Mouse (Mus musculus) left cerebral cortex, postnatal 36 days (tissue): ENCODE measurements around the gene Wars2. TPM values are rescaled to one million over a fixed set of nuclear protein-coding genes. Genes with fewer than 3 reads are reported as not detected.
A peak's percentile ranks its signal among the peaks of the same experiment; 100 is the strongest.

Source experiments
- DNase-seq, 2 experiments: peaks; one replicate each; pipeline ENCODE4 v3.0.0; 2021 to 2022; ENCODE audit warnings: low spot score in 2 of 2, mixed read lengths in 1 of 2
- intact Hi-C: fragments of 180-260 bp; cut with DNase I; formaldehyde crosslinking; loops from one replicate; pipeline ENCODE4 v1.15.1; 2025
- total RNA-seq, 2 experiments: library from RNA; stranded (reverse); gene quantifications; 2 replicates each; pipeline ENCODE4 v1.2.3; 2021

Gene Wars2
- 1 to 10 TPM; 6.4 to 8.6 TPM for total RNA-seq

DNA sequence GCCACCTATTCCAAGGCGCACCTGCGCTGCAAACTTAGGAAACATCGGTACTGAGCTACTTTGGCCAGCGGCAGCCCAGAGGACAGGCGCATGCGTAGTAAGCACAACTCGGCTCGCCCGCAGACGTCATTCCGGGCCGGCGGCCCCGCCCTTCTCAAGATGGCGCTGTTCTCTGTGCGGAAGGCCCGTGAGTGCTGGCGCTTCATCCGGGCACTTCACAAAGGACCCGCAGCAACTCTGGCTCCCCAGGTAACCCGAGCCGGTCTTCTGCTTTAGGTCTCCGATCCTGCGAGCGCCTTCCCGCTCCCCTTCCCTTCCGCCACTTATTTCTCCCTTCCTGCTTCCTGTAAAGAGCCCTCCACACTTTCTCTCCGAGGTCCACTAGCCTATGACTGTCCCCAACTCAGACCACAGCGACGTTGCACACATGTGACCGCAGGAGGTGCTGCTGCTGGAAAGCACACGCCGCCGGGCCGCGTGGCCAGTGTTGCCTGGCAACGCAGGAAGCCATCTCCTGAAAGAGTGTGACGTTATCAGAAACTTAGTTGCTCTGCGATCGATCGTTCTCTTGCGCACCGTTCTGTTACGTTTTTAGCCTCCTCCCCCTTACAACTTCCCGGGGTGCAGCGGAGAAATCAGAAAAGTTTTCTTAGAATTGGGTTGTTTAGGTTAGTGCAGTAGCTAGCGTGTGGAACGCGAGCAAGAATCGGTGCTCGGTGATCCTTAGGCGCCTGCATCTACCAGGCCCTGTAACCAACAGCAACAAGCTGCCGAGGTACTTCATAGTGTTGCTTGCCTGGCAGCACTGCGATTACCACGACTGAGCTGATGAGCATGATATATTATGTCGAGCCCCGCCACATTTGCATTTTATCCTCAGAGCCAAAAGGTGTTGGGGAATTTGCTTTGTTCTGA is at the start of gene Wars2:
Gene Wars2 (plus strand): TSS at position 129 of the 915 bp plus-strand sequence.
- peak; percentile 95 for DNase-seq
- intact Hi-C loops: no loop called here

DNA sequence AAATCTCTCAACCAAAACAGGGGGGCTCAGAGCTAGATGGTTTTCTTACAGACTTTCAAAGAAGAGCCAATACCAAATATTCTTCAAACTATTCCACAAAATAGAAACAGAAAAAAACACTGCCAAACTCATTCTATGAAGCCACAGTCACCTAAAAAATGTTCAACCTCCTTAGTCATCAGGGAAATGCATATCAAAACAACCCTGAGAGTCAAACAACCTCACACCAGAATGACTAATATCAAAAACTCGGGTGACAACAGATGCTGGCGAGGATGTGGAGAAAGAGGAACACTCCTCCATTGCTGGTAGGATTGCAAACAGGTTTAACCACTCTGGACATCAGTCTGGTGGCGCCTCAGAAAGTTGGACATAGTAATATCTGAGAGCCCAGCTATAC is 44.1 kb upstream of the Wars2 start:
- intact Hi-C loops: no loop called here
- DNase-seq: no peak

DNA sequence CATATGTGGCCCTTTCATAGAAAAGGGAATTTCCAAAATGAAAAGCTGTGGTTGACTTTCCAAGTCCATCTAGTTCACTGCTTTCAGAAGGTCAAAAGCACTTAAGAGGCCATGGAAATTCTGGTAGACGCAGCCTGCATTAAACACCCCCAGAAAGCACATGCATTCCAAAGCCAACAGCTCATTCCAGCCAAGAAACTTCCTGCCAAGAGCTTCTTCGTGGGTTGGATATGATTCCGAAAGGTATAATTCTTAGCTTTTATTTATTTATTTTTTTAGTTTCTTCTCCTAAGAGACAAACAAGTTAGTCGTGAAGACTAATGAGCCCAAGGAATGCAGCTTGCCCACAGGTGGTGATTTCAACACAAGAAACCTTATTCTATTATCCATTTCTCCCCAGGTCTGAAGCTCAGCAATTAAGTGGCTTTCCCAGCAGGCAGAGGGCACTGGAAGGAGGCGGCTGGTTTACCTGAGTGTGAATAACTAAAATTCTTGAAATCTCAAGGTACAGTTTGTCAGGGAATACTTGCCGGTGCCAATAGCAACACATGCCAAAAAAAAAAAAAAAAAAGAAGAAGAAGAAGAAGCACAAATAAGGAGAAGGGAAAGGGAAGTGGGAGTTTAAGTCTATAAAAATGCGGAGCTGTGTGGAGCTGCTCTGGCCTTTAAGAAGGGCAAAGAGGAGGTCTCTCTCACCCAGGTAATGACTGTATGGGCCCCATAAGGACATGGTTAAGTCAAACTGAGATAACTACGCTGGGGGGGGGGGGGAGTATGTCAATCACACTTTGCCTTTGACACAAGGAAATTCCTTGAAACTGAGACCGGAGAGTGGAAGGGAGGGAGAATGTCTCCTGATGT is 30.3 kb upstream of the Wars2 start:
- no peak for DNase-seq
- intact Hi-C loops: no loop called here

DNA sequence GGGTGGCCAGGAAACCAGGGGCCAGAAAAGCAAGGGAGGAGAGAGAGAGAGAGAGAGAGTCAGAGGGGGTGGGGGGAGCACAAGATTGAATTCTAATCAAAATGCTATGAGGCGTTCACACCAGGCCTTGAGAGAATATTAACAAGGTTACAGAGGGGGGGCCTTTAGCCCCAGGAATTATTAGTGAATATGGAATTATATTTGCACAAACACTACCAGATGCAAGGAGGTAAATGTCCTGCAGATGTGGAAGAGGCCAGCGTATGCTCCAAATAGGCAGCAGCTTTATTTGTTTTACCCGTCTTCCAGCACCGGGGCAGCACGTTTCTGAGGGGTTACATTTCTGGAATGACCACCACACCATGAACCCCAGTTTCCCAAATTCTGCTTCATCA is 29.7 kb upstream of the Wars2 start:
- DNase-seq: no peak
- intact Hi-C loops: no loop called here

DNA sequence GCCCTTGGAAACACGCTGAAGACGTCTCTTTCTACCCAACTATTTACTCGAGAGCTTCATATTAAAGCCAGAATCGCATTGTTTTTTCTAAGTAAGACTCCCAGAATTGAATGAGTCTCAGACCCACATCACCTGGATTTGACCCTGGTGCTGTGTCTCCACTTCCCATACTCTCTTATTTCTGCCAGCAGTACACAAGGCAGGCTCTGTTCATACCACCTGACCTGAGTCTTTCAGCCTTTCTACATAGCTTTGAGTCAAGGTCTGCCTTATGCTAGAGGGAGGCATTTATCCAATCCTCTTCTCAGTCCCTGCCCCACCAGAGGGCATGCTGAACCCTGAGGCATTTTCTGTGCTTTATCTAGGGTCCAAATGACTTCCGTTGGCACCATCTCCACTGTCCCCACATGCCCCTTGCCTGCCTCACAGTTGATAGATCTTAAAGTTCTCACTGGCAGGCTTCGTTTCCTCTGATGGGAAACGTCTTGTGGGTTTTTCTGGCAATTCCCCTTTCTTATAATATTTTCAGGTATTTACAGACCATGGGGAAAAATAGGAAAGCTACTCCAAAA is 27.5 kb upstream of the Wars2 start:
- intact Hi-C loops: no loop called here
- no peak for DNase-seq

DNA sequence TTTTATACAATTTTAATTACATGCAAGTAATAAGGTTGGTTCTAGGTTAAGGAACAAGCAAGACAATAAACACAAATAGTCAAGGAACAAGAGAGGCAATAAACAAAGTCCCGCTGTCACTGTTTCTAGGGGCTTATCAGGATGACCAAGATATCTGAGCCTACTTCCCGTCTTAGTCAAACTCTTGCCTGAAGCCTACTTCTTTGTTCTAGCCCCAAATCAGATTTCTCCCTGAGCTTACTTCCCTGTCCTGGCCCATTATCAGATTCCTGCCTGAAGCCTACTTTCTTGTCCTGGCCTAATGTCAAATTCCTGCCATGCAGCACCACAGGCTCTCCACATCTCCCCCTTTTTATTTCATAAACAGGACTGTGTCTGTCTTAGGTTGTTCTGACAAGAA is 19.9 kb upstream of the Wars2 start:
- intact Hi-C loops: no loop called here
- no peak for DNase-seq

DNA sequence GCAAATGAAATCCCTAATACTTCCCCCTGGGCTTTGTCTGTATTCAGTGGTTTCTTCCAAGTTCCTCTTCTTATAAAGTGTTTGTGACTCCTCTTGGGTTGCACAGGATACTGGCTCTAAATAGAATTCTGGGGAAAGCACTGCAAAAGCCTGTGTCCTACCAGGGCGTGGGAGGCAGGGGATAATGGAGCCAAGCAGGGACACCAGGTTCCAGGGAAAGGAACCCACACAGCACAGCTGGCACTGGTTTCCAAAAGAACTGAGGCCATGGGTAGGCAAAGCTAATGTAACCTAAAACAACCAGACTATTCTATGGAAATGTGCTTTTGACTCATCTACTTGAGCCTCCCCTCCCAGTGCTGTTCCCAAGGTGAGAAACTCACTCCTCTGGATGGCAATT is 10.3 kb upstream of the Wars2 start:
- intact Hi-C loops: no loop called here
- DNase-seq: peak; percentile 28 to 41

DNA sequence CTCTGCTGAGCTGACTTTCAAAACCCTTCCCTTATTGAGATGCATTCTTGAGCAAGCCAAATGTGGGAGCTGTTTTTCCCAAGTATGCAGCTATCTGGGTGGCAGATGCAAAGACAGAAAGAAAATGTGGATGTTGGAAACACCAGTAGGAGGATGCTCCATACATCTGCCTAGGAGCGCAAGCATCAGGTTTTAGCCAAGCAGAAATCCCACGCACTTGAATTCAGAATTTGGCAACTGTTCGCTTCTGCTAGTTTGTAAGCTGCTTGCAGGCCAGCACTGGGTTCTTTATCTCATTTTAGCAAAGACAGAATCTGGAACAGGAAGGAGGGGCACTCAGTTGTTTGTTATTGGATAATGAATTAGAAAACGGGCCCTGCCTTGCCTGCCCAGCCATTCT is 8.9 kb upstream of the Wars2 start:
- peak; percentile 66 for DNase-seq
- intact Hi-C loops: no loop called here

DNA sequence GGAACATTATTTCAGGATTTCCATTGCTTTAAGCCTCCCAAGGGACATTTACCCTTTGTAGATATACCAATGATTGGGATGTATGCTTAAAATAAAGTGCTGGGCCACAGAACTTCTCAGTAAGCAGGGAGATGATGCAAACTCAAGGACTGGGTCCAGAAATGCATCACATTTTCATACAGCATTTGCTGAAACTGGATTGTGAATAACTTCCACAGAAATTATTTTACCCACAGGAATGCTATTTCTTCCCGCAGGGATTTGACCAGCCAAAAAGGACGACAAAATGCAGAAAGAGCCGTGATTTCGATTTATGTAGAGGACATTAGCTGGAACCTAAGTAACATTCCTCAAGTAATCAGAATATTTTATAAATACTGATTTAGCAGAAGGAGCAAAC is 7.0 kb upstream of the Wars2 start:
- no peak for DNase-seq
- intact Hi-C loops: no loop called here

DNA sequence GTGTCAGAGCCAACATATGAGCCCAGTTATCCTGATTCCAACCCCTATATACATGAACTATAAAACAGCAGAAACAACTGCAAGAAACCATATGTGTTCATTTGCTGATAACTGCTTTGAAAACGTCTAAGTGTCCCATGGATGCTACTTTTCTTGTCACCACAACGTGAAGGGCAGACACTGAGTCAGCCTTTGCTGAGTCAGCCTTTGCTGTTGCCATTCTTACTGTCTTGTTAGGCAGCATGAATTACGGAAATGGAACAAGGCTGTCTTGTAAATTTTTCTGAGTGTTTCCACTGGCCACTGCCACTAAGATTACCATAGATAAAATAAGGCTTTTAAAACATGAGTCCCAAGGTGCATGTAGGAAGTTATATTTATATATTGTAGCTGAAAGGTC is 7.0 kb downstream of the Wars2 start:
- DNase-seq: no peak
- intact Hi-C loops: no loop called here

DNA sequence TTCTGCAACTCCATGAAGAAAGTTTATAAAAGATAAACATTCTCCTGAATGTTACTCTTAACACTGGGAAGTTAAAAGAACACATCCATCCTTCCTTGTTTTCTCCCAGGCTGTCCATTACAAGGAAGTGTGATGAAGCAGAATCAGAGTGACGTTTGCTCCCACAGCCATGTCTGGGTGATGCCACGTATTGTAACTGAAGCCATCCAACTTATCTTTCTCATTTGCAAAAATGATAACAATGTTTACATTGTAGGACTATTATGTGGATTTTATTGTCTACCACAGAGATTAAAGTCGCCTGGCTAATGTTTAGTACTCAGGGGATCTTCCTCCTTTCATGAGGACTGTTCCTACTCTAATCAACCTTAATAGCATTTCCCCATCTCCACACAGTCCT is 8.2 kb downstream of the Wars2 start:
- intact Hi-C loops: no loop called here
- DNase-seq: no peak

DNA sequence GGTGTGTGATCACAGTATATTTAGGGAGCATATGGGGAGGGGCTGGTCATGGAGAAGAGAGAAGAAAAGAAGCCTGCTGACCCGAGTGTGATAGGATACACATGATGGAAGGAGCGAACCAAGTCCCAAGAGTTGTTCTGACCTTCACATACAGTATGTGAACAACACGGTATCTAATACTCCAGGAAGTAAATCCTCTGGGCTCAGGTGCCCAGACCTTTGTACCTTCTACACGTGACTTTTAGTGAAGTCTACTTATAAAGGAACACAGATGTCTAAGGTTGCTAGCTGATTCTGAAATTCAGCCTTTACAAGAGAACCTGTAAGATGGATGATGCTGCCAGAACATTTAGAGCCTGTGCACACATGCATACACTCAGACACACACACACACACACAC is 15.4 kb downstream of the Wars2 start:
- intact Hi-C loops: no loop called here
- no peak for DNase-seq

DNA sequence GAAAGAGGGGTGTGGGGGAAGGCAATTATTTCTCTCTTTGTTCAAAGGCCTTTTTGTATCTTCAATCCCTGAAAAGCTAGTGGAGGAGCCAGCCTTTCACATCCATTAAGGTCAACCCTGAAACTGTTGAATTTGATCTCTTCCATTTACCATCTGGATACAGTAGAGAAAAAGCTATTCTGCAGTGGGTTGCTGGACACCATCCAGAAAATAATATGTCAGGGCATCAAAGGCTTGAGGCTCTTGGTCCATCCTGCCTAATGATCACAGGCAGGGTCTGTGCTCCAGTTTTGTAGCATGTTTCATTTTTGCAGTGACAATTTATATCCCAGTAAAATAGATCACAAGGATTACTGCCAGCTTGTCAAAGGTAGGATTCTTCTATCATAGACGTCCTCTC is 16.1 kb downstream of the Wars2 start:
- no peak for DNase-seq
- intact Hi-C loops: no loop called here

DNA sequence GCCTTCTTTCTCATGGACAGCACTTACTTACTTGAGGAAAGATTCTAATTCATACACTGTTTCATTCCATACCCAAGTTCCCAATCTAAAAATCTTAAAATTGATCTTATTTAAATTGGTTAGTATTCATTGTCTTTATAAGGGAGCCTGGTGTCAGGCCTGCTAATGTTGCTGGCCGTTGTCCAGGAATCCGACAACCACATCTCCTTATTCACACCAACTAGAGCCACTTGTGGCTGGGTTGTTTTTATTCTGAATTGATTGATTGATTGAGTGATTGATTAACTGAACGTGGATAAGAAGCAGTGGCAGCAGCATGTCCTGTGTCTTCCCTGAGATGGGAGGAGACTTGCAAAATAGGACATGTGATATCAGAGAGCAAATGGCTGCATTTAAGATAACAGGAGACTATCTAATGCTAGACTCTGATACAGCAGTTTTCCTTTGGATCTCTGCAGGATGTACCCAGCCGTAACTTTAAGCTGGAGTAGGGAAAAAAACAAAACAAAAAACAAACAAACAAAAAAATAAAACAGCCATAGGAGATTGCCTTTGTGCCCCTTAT is 16.7 kb downstream of the Wars2 start:
- intact Hi-C loops: no loop called here
- DNase-seq: no peak

DNA sequence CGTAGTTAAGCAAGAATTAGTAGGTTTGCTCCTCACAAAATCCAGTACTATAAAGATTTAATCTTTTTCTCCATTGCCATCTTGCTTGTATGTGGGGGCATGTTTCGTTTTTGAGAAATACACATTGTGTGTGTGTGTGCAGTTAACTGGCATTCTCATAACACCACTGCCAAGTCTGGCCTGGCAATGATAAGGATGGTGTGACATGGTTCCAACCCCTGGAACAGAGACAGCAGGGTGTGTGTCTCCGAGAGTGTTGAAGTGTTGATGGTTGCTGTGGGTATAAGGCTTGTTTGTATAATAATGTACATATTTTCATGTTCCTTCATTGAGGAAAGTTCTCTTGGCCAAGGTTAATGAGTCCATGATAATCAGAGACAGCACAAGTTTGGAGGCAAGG is 19.1 kb downstream of the Wars2 start:
- intact Hi-C loops: no loop called here

DNA sequence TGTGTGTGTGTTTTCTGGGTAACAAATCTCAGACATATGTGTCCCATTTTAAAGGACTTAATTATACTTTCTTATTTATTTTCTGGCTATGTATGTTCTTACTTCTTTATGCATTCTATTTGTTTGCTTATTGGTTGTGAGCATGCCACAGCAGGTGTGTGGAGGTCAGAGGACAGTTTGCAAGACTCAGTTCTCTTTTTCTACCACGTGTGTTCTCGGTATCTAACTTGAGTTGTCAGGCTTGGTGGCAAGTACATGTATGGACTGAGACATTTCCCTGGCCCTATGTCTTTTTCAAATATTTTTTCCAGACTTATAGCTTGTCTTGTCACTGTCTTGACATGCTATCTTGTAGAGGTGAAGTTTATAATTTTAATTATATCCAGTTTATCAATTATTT is 21.3 kb downstream of the Wars2 start:
- DNase-seq: no peak
- intact Hi-C loops: no loop called here

More for the DNA sequence above, 19.1 kb downstream of the Wars2 start:
- DNase-seq: no peak

DNA sequence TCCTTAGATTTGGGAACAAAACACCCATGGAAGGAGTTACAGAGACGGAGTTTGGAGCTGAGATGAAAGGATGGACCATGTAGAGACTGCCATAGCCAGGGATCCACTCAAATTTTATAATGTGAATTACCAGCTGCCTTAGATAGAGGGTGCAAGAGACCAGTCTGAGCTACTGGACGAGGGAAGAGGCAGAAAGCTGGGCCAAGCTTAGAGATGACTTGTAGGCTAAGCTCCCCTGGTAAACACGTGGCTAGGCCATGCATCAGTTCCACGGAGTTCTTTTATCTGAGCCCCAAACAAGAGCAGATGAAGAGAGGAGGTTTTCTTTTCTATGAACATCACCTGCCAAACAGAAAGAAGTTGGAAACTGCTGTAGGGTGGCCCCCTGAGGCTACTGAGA is 26.9 kb downstream of the Wars2 start:
- intact Hi-C loops: no loop called here
- DNase-seq: no peak

DNA sequence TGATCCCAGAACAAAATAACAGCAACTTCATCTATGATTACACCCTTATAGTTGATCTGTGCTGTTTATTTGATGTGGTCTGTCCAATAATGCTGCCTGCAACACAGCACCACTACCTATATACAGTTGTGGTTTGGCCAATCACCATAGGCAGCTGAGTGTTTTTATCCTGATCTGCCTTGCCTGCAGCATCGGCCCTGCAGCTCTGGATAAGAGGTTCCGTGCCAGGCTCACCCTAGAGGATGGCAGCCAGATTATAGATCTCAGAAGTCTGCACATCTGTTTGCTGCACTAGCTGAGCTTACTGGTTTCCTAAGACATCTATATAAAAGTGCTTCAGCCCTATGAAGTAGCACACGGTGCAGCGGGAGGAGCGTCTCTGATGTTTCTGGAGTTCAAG is 32.3 kb downstream of the Wars2 start:
- intact Hi-C loops: no loop called here

DNA sequence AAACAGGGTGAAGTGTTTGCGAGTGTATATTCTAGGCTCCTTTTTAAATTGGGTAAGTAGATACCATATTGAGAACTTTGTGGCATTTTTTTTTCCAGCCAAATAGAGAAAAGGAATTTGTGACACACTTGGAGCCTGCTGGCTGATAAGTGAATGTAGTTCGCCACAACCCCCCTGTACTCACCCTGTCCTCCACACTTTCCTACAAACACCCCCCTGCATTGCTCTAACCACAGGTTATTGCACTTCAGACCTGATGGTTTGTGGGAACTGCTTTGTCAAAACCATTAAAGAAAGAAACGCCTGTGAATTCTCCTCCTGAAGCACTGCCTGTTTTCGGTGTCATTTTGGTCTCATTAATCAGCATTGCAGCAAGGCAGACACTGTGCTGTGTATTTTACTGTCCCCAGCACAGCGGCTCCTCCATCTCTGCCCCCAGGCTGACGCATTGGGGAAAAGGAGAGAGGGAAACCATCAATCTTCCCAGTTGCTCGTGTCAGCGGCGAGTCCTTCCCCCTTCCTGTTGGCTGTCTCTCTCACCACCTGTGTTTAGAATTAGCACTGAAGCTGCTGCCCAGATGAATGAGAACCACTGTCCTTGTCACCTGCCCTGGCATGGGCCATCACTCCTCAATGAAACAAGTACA is 33.9 kb downstream of the Wars2 start:
- DNase-seq: no peak
- intact Hi-C loops: no loop called here

More for the DNA sequence above, 32.3 kb downstream of the Wars2 start:
- no peak for DNase-seq
